Mouse (Mus musculus) ES-E14 (cell line): ENCODE results near the gene Mical2.

Experiments used
- MAFK ChIP-seq: IDR thresholded peaks from 2 replicates; pipeline ENCODE4 v1.6.1; 2014; ENCODE audit warnings: mild to moderate bottlenecking, low read depth, low read length, inconsistent platforms; ENCODE audit not compliant: insufficient read depth
- ZNF384 ChIP-seq: IDR thresholded peaks from 2 replicates; pipeline ENCODE4 v1.6.1; 2012; ENCODE audit warnings: low read depth, low read length, inconsistent platforms

GRCm38 (mm10) chr7:112387876-112388275 lies 162.2 kb downstream of the Mical2 start:
- TF ChIP-seq ZNF384 (no peak), MAFK (no peak)
